Mouse (Mus musculus) spleen, adult 2 months (tissue): ENCODE data around the gene Ldlrap1. TPM values are rescaled to one million over a fixed set of nuclear protein-coding genes. Genes with fewer than 3 reads are reported as not detected.
A peak's percentile ranks its signal among the peaks of the same experiment; 100 is the strongest.

ENCODE experiments used
- DNase-seq, 2 experiments: peaks; one replicate each; pipeline versions ENCODE4 v3.0.0 to v3.0.0-alpha.2; 2012 to 2021; ENCODE audit warnings: low spot score in 2 of 2, low read depth in 1 of 2
- H3K27ac ChIP-seq: fragments of 200-500 bp; 2 replicates; pipeline ENCODE4 v1.5.1; 2012; ENCODE audit warnings: low read length, inconsistent platforms; ENCODE audit not compliant: insufficient read depth
- H3K27me3 ChIP-seq: fragments of 200-500 bp; 2 replicates; pipeline ENCODE4 v1.6.1; 2012; ENCODE audit warnings: mild to moderate bottlenecking, moderate library complexity, low read length, inconsistent platforms; ENCODE audit not compliant: control insufficient read depth, insufficient read depth
- H3K36me3 ChIP-seq: fragments of 200-500 bp; 2 replicates; pipeline ENCODE4 v1.6.1; 2012; ENCODE audit warnings: mild to moderate bottlenecking, low read length, inconsistent platforms; ENCODE audit not compliant: control insufficient read depth, insufficient read depth
- H3K4me1 ChIP-seq: fragments of 200-500 bp; 2 replicates; pipeline ENCODE4 v1.6.1; 2011; ENCODE audit warnings: inconsistent platforms; ENCODE audit not compliant: control insufficient read depth, insufficient read depth, insufficient read length
- H3K4me3 ChIP-seq: fragments of 200-500 bp; 2 replicates; pipeline ENCODE4 v1.5.1; 2011; ENCODE audit warnings: mild to moderate bottlenecking, inconsistent platforms; ENCODE audit not compliant: insufficient read depth, insufficient read length; ENCODE audit errors: extremely low read depth
- CTCF ChIP-seq: fragments of 200-500 bp; IDR thresholded peaks from 2 replicates; pipeline ENCODE4 v1.5.1; 2011; ENCODE audit warnings: mild to moderate bottlenecking, inconsistent platforms; ENCODE audit not compliant: insufficient read depth, insufficient read length, insufficient replicate concordance; ENCODE audit errors: extremely low read depth
- POLR2A ChIP-seq: fragments of 200-500 bp; IDR thresholded peaks from 2 replicates; pipeline ENCODE4 v1.6.1; 2011; ENCODE audit warnings: low read depth, low read length, inconsistent platforms
- WGBS: fragments of 180-500 bp; shearing (Covaris S2); methylation state at CpG from one replicate; pipeline ENCODE4 v1.1.7; 2018; 5-methylcytosine and 5-hydroxymethylcytosine counted together
- polyA plus RNA-seq: library from polyadenylated mRNA; depleted of rRNA; stranded (reverse); fragments of >200 nt; gene quantifications from 2 replicates; pipeline ENCODE4 v1.2.3, GENCODE M21; 2012

The Ldlrap1 gene
- polyA plus RNA-seq, 1 experiment = 29.8 TPM

DNA sequence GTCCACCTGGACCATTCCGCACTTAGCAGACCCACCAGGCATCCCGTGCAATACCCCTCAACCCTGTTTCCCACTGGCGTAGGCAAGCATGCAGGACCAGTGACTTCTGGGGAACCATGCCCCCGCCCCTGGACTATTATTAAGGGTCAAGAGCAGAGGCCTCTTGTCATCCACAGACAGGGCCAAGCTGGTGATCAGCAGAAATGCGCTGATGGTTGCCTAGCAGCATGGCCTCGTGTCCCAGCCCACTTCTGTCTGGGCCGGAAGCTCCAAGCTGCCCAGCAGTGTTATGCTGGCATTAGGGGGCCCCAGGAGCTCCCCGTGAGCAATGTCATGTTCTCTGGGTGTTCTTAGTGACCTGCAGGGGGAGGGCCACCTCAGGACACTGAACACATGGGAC is 25.9 kb downstream of the Ldlrap1 start:
- peaks cover 8% of the 10 kb centered on the region; the same call in 1 of the 2 replicates for H3K4me1 ChIP-seq
- no peak overlapping the region for H3K27ac ChIP-seq
- H3K27me3 ChIP-seq = peaks cover under 1% of the 10 kb centered on the region; the same call in 1 of the 2 replicates
- WGBS = 89% methylated on average over 8 of the region's 8 CpGs
- TF ChIP-seq POLR2A (no peak), CTCF (no peak)
- no peak overlapping the region for H3K4me3 ChIP-seq
- DNase-seq = no peak
- peaks cover 17% of the 10 kb centered on the region for H3K36me3 ChIP-seq

- Histone ChIP-seq H3K4me1 (peaks cover 12% of the 10 kb centered on the region; the same call in 1 of the 2 replicates), H3K4me3 (no peak overlapping the region), H3K27ac (no peak overlapping the region), H3K27me3 (peaks cover 1% of the 10 kb centered on the region; the same call in 1 of the 2 replicates), H3K36me3 (peaks cover 4% of the 10 kb centered on the region)
- DNase-seq = no peak
- 99% methylated on average over 4 of the region's 4 CpGs for WGBS
- TF ChIP-seq CTCF = no peak
- TF ChIP-seq POLR2A = no peak
Measured at GRCm38 (mm10) chr4:134740186-134740585, 27.6 kb downstream of the Ldlrap1 start.

GRCm38 (mm10) chr4:134739530-134739929 is 28.3 kb downstream of the Ldlrap1 start:
- Histone ChIP-seq H3K4me3 (no peak overlapping the region), H3K4me1 (peaks cover 16% of the 10 kb centered on the region; the same call in 1 of the 2 replicates), H3K27me3 (peaks cover 1% of the 10 kb centered on the region; the same call in 1 of the 2 replicates), H3K36me3 (peaks cover 4% of the 10 kb centered on the region), H3K27ac (no peak overlapping the region)
- WGBS = 85% methylated on average over 3 of the region's 3 CpGs
- no peak for DNase-seq
- TF ChIP-seq POLR2A (no peak), CTCF (no peak)

- TF ChIP-seq CTCF (no peak), POLR2A (no peak)
- H3K4me1 ChIP-seq = peaks cover 29% of the 10 kb centered on the region; the same call in 1 of the 2 replicates
- no peak for DNase-seq
- 55% methylated on average over 14 of the region's 14 CpGs for WGBS
- H3K4me3 ChIP-seq = no peak overlapping the region; the same call in 1 of the 2 replicates
- H3K27me3 ChIP-seq = peaks cover 1% of the 10 kb centered on the region; the same call in 1 of the 2 replicates
- peaks cover 1% of the 10 kb centered on the region; the same call in 1 of the 2 replicates for H3K36me3 ChIP-seq
- H3K27ac ChIP-seq = peak overlapping the region; percentile 54
Measured at GRCm38 (mm10) chr4:134737365-134737910, 30.4 kb downstream of the Ldlrap1 start.

- no peaks in the 10 kb centered on the region for H3K36me3 ChIP-seq
- H3K4me3 ChIP-seq = no peak overlapping the region
Measured at GRCm38 (mm10) chr4:134736147-134736546, 31.7 kb downstream of the Ldlrap1 start.

DNA sequence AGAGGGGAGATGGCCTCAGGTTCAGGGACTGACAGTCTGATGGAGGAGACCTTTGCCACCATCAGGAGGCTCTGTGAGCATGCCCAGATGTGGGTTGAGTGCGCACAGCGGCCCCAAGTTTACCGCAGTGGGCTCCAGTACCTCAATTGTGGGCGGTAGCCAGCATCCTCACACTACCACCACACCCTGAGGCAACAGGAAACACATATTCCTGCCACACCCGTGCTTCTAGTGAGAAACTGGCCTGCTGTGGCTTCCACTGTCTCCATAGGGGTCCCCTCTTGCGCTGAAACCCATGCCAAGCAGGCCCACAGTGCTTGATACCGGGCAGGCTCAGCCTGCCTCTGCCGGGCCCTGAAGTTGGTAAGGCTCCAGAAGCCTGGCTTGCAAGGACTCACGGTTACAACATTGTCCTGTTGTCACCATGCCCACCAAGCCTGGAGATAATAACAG is 33.2 kb downstream of the Ldlrap1 start:
- peak overlapping the region; percentile 76 for H3K27ac ChIP-seq
- 9% methylated on average over 9 of the region's 9 CpGs for whole genome bisulfite sequencing
- DNase-seq = peak; percentile 47 to 48
- no peak overlapping the region; the same call in 1 of the 2 replicates for H3K4me3 ChIP-seq
- H3K27me3 ChIP-seq = peaks cover 1% of the 10 kb centered on the region; the same call in 1 of the 2 replicates
- TF ChIP-seq POLR2A = no peak
- TF ChIP-seq CTCF = peak; percentile 1; the same call in 1 of the 2 replicates
- H3K4me1 ChIP-seq = peaks cover 29% of the 10 kb centered on the region; the same call in 1 of the 2 replicates
- H3K36me3 ChIP-seq = no peaks in the 10 kb centered on the region

More at GRCm38 (mm10) chr4:134736147-134736546, 31.7 kb downstream of the Ldlrap1 start:
- TF ChIP-seq CTCF (no peak), POLR2A (no peak)
- 0 out of 2 replicates have a peak overlapping the region, but pooled peaks have one; percentile 14 for H3K27ac ChIP-seq
- 86% methylated on average over 7 of the region's 7 CpGs for WGBS
- H3K4me1 ChIP-seq = peaks cover 29% of the 10 kb centered on the region; the same call in 1 of the 2 replicates
- no peak for DNase-seq
- peaks cover 1% of the 10 kb centered on the region; the same call in 1 of the 2 replicates for H3K27me3 ChIP-seq

- Histone ChIP-seq H3K36me3 (no peaks in the 10 kb centered on the region), H3K27ac (peak overlapping the region; percentile 72), H3K4me1 (peaks cover 29% of the 10 kb centered on the region; the same call in 1 of the 2 replicates), H3K4me3 (peak overlapping the region; percentile 25; the same call in 1 of the 2 replicates), H3K27me3 (peaks cover 1% of the 10 kb centered on the region; the same call in 1 of the 2 replicates)
- TF ChIP-seq CTCF (no peak), POLR2A (no peak)
- 9% methylated on average over 13 of the region's 13 CpGs for WGBS
- DNase-seq = no peak
Measured at GRCm38 (mm10) chr4:134734038-134734628, 33.7 kb downstream of the Ldlrap1 start.
